Mouse (Mus musculus) left cerebral cortex, adult 9 months (tissue): ENCODE data around the gene Dido1.
A peak's percentile ranks its signal among the peaks of the same experiment; 100 is the strongest.

ENCODE experiments used
- DNase-seq, 2 experiments: peaks; one replicate each; pipeline ENCODE4 v3.0.0; 2022; ENCODE audit warnings: low spot score in 2 of 2

Gene Dido1

GRCm38 (mm10) chr2:180684031-180684430, 25.8 kb downstream of the Dido1 start:
- DNase-seq = no peak

GRCm38 (mm10) chr2:180683524-180683923, 26.3 kb downstream of the Dido1 start:
- DNase-seq = no peak

- no peak for DNase-seq
Measured at GRCm38 (mm10) chr2:180681225-180681624, 28.6 kb downstream of the Dido1 start.

DNA sequence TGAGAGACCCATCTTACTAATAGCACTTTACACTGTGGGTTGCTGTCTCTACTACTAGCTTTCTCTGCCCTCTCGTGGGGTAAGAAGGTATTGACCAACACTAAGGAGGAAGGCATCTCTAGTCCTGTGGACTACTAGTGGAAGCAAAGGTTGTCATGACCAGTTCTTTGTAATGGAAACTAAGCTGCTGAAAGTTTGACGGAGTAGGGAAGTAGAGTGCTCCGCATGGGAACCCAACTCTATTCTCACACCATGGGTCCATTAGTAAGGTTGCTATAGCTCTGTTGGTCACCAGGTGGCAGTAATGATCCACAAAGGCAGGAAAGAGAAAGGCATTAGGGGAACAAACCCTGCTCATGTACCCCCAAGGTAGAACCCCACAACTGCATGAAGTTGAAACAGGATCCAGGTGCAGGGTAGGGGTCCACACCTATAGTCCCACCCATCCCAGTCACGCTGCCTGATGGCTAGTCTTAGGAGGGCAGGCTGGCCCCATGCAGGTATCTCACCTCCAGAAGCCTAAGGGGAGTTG, 31.1 kb downstream of the Dido1 start:
- DNase-seq = peak in 1 of 2 experiments; percentile 81

GRCm38 (mm10) chr2:180676706-180677105, 33.1 kb downstream of the Dido1 start:
- DNase-seq = no peak

DNA sequence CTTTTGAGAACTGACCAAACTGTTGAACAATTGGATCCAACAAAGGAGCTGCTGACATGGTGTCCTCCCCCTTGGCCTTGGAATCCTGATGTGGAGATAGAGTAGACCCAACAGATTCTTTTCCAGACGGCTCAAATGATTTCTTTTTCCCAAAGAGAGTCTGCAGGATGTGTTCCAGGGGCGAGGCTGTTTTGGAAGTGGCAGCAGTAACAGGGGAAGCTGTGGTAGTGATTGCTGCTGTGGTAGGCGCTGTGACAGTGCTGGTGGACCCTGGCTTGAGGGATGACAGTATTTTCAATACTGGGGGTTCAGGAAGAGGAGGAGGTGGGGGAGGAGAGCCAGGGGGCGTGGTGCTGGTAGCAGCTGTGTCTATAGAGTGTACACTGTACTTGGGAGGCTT, 47.8 kb downstream of the Dido1 start:
- no peak for DNase-seq

- no peak for DNase-seq
Measured at GRCm38 (mm10) chr2:180660521-180660920, 49.3 kb downstream of the Dido1 start.

DNA sequence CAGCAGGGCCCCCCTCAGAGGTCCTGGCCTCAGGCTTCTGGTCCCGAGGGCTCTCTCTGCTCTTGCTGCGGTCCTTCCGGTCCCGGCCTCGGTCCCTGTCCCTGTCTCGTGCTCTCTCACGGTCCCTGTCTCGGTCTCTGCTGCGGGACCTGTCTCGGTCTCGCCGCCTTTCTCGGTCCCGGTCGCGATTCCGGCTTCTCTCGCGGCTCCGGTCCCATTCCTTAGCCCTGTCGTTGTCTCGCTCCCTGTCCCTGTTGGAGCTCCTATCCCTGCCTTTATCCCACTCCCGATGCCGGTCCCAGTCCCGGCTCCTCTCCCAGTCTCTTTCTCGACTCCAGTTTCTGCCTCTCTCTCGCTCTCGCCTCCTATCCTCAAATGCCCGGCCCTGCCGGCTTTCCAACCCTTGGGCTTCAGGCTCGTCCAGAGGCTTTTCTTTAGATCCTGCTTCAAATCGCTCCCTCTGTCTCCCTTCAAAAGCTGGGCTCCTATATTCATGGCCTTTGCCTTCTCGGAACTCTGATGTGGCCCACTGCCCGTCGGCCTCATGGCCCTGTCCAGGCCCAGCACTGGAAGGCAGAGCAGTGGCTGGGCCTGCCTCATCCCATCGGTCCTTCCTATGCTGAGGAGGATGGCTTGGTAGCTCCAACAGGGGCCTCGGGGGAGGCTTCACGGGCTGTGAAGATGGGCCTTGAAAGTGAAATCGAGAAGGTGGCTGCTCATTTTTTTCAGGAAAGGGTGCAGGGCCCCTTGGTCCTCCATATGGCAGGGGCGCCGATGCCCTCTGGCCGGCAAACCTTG, 50.2 kb downstream of the Dido1 start:
- DNase-seq = no peak

DNA sequence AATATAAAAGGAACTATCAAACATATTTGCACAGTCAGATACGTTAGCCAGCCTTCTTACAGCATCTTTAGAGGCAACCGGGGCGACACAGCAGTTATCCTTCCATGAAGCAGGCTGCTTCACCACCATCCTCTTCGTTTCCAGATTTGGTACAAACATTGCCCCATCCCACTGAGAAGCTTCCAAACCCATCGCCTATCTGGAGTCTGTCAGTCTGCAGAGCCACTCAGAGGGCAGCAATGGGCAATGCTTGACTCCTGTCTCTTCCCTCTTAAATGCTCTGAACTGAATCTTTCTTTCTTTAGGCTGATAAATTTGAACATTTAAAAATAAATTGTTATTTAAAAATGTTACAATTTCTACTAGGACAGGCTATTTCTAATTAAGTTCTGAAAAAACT, 51.4 kb downstream of the Dido1 start:
- no peak for DNase-seq

GRCm38 (mm10) chr2:180657394-180658013, 52.3 kb downstream of the Dido1 start:
- DNase-seq = peak; percentile 40 to 77

DNA sequence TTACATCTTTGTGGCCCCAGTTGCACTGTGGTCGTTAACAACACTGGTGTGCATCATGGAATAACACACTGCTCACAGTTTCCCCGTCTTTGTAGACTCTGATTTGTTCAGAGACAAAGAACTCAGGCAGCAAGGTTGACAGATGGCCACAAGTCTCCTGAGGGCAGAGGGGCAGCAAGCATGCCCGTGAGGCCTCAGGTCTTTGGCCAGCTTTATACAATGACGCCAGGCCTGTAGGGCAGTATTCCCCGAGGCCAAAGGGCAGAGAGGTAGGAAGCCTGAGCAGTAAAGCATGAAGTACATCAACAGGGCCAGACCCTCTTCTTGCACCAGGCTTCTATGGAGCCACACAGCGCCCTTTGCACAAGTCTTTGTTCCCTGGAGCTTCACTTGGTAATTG, 54.6 kb downstream of the Dido1 start:
- no peak for DNase-seq

GRCm38 (mm10) chr2:180654666-180655065, 55.1 kb downstream of the Dido1 start:
- DNase-seq = no peak

DNA sequence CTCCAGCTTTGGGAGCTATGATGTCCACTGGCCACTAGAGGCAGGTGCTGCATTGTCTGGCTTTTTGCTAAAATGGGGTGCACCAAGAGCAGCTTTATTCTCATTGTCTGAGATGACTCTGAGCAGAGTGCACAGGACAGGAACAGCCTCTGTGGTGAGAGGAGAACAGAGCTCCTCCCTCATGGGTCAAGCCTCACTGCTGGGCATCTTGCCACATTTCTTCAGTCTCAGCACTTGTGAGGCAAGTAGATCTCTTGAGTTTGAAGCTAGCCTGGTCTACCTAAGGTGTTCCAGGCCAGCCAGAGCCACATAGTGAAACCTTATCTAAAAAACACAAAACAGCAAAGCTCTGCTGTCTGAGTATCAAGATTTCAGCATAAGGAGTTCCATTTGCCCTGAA, 63.0 kb downstream of the Dido1 start:
- DNase-seq = no peak

GRCm38 (mm10) chr2:180643626-180644025, 66.2 kb downstream of the Dido1 start:
- no peak for DNase-seq

DNA sequence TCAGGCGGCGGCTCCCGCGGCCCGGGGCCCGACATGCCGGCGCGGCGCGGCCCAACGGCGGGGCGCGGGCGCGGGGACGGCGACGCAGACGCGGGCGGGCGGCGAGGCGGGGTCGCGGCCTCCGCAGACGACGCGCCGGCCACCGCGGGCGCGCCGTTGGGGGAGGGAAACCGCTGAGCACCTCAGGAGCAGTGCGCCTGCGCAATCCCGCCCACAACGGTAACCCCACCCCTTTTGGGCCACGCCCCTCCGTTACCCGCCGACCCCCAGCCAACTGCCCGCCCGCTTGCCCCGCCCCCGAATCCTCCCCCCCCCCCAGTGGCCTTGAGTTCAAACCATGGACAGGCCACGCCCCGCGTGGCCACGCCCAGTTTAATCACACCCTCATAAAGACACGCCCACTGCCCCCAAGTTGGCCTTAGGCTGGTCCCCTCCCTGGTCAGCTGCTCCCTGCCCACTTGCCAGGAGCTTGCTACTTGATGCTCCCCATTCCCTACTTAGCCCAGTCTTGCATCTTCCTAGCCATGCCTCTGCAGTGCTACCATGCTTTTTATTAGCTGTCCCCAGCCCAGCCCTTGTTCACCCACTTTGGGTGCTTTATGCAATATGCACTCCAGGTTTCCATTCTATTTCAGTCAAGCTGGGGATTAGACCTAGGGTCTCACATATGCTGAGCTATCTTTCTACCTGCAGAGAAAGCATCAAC, 67.1 kb downstream of the Dido1 start, which contains the start of gene Tcfl5:
Tcfl5 (minus strand) TSS at position 154 of the 706 bp plus-strand sequence.
- no peak for DNase-seq

GRCm38 (mm10) chr2:180641576-180642554, 67.9 kb downstream of the Dido1 start:
- DNase-seq = no peak

GRCm38 (mm10) chr2:180611882-180612281, 97.9 kb downstream of the Dido1 start:
- DNase-seq = no peak

DNA sequence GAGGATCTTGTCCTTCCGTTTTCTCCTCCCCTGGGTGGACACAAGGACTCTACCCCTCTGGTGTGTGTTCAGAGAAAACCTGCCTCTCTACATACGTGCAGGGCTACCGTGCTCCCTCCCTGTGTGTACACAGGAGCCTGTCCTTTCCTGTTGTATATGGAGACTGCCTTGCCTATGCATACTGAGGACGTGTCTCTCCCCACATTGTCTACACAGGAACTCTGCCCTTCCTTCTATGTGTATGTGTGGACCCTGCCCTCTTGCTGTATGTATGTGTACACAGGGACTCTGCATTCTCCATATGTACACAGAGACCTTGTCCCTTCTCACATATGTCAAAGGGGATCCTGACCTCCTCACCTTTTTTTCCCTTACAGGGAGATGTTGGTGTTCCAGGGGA, 99.5 kb downstream of the Dido1 start:
- no peak for DNase-seq
